Mouse (Mus musculus): ENCODE results near the gene Hip1r.

The Hip1r gene

GRCm38 (mm10) chr5:123974616-123975111, 1.2 kb downstream of the Hip1r start:
- no peak for DNase-seq

- no peak for DNase-seq
These were observed 2.3 kb downstream of the Hip1r start for GRCm38 (mm10) chr5:123975668-123976180.

GRCm38 (mm10) chr5:123977231-123977630, 3.8 kb downstream of the Hip1r start:
- no peak for DNase-seq

GRCm38 (mm10) chr5:123978131-123978530, 4.7 kb downstream of the Hip1r start:
- DNase-seq: no peak

- DNase-seq: no peak
These were observed 6.0 kb downstream of the Hip1r start for GRCm38 (mm10) chr5:123979221-123979979.

- no peak for DNase-seq
These were observed 6.5 kb downstream of the Hip1r start for GRCm38 (mm10) chr5:123979980-123980369.

GRCm38 (mm10) chr5:123980521-123981249, 7.3 kb downstream of the Hip1r start:
- DNase-seq: no peak

GRCm38 (mm10) chr5:123981250-123981554, 7.8 kb downstream of the Hip1r start:
- no peak for DNase-seq

GRCm38 (mm10) chr5:123982838-123983237, 9.4 kb downstream of the Hip1r start:
- DNase-seq: no peak

- no peak for DNase-seq
These were observed 12.0 kb downstream of the Hip1r start for GRCm38 (mm10) chr5:123985434-123985833.

- no peak for DNase-seq
These were observed 13.5 kb downstream of the Hip1r start for GRCm38 (mm10) chr5:123986925-123987324.

- no peak for DNase-seq
These were observed 14.1 kb downstream of the Hip1r start for GRCm38 (mm10) chr5:123987511-123987910.

GRCm38 (mm10) chr5:123989941-123990885, 16.8 kb downstream of the Hip1r start:
- no peak for DNase-seq

GRCm38 (mm10) chr5:123991321-123991720, 17.9 kb downstream of the Hip1r start:
- no peak for DNase-seq

- peak; percentile 70 for DNase-seq
These were observed 18.8 kb downstream of the Hip1r start for GRCm38 (mm10) chr5:123992193-123992637.

GRCm38 (mm10) chr5:123992794-123993193, 19.4 kb downstream of the Hip1r start:
- peak; percentile 95 for DNase-seq

GRCm38 (mm10) chr5:123993263-123994036, 20.0 kb downstream of the Hip1r start:
- DNase-seq: no peak

- no peak for DNase-seq
These were observed 21.0 kb downstream of the Hip1r start for GRCm38 (mm10) chr5:123994468-123994867.

GRCm38 (mm10) chr5:123995388-123995787, 22.0 kb downstream of the Hip1r start:
- DNase-seq: no peak

GRCm38 (mm10) chr5:123996194-123996593, 22.8 kb downstream of the Hip1r start:
- DNase-seq: peak; percentile 67

GRCm38 (mm10) chr5:123996695-123997094, 23.3 kb downstream of the Hip1r start:
- DNase-seq: no peak

GRCm38 (mm10) chr5:123997211-123997751, 23.9 kb downstream of the Hip1r start:
- DNase-seq: no peak

Data from kidney, postnatal 10 days (tissue).